Mouse (Mus musculus) CH12.LX (cell line): ENCODE results near the gene Lin7c.

Source experiments
- CHD2 ChIP-seq: IDR thresholded peaks from 2 replicates; pipeline ENCODE4 v1.6.1; 2011; ENCODE audit warnings: low read length, improper control_type of control experiment
- CTCF ChIP-seq, 2 experiments: IDR thresholded peaks in 1 of 2; conservative IDR thresholded peaks in 1 of 2; 2 replicates each; pipeline ENCODE4 v1.5.1; 2011 to 2012; ENCODE audit warnings: low read depth in 2 of 2, low read length in 2 of 2, improper control_type of control experiment in 1 of 2, inconsistent platforms in 1 of 2, mild to moderate bottlenecking in 1 of 2, moderate library complexity in 1 of 2
- IRF4 ChIP-seq: IDR thresholded peaks from 2 replicates; pipeline ENCODE4 v1.6.1; 2014; ENCODE audit warnings: low read depth, mild to moderate bottlenecking, inconsistent platforms, low read length, improper control_type of control experiment
- MAFK ChIP-seq: IDR thresholded peaks from 2 replicates; pipeline ENCODE4 v1.6.1; 2011; ENCODE audit warnings: low read length, improper control_type of control experiment; ENCODE audit not compliant: insufficient replicate concordance
- MYC ChIP-seq: IDR thresholded peaks from 2 replicates; pipeline ENCODE4 v1.6.1; 2011; ENCODE audit warnings: low read depth, mild to moderate bottlenecking, improper control_type of control experiment, low read length
- RAD21 ChIP-seq: IDR thresholded peaks from 2 replicates; pipeline ENCODE4 v1.6.1; 2011; ENCODE audit warnings: low read depth, mild to moderate bottlenecking, low read length, improper control_type of control experiment, moderate library complexity
- RCOR1 ChIP-seq: conservative IDR thresholded peaks from 2 replicates; pipeline ENCODE4 v1.6.1; 2012; ENCODE audit warnings: low read depth, mild to moderate bottlenecking, inconsistent platforms, low read length, improper control_type of control experiment
- SMC3 ChIP-seq: IDR thresholded peaks from 2 replicates; pipeline ENCODE4 v1.6.1; 2011; ENCODE audit warnings: low read depth, low read length, improper control_type of control experiment
- USF2 ChIP-seq: conservative IDR thresholded peaks from 2 replicates; pipeline ENCODE4 v1.6.1; 2011; ENCODE audit warnings: low read depth, low read length, improper control_type of control experiment

DNA sequence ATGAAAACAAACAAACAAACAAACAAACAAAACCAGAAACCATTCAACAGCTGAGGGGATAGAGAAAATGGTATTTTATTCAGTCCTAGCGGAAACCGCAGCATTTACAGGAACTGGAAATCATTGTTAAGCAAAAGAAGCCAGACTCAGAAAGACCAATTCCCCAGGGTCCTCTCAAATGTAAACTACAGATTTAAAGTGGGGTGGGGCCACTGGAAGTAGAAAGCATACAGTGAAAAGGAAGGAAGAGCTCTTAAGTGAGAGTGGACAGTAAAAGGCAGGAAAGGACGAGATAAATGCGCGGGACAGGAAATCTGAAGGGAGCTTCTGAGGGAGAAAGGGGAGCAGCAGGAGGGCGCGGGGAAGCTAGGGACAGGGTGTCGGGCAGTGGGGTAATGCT lies 22.6 kb downstream of the Lin7c start:
- TF ChIP-seq RCOR1 (no peak), CTCF (conservative IDR thresholded peaks at IDR 0.05 in 1 of 2, IDR thresholded peaks at IDR 0.05 in 1 of 2; ENCODE audit: low read depth in 2 of 2, low read length in 2 of 2) (no peak), IRF4 (no peak), CHD2 (no peak), MAFK (no peak), RAD21 (no peak), SMC3 (no peak), MYC (no peak), USF2 (no peak)
